Mouse (Mus musculus) neural tube, embryonic 11.5 days (tissue): Measurements from ENCODE around the gene Tnfrsf18. TPM values are rescaled to one million over a fixed set of nuclear protein-coding genes. Genes with fewer than 3 reads are reported as not detected.

Source experiments
- ATAC-seq: fragments of 200-750 bp; cut with Nextera tagmentation; 2 replicates; pipeline ENCODE4 v1.8.0; 2017; ENCODE audit warnings: moderate number of reproducible peaks, mild to moderate bottlenecking, moderate TSS enrichment, moderate library complexity; ENCODE audit not compliant: insufficient read depth, low FRiP score, low TSS enrichment
- DNase-seq: peaks from one replicate; pipeline ENCODE4 v3.0.0-alpha.2; 2015; ENCODE audit warnings: low spot score
- H3K27ac ChIP-seq: fragments of 300-500 bp; sonication (generic); 2 replicates; pipeline ENCODE4 v1.5.1; 2014; ENCODE audit warnings: low read depth, mild to moderate bottlenecking, low read length
- H3K27me3 ChIP-seq: fragments of 300-500 bp; sonication (generic); 2 replicates; pipeline ENCODE4 v1.6.1; 2014; ENCODE audit warnings: mild to moderate bottlenecking, low read length, mixed read lengths; ENCODE audit not compliant: control insufficient read depth, insufficient read depth
- H3K36me3 ChIP-seq: fragments of 300-500 bp; sonication (generic); 2 replicates; pipeline ENCODE4 v1.6.1; 2014; ENCODE audit warnings: mild to moderate bottlenecking, low read length, moderate library complexity, mixed read lengths; ENCODE audit not compliant: control insufficient read depth, insufficient read depth
- H3K4me1 ChIP-seq: fragments of 300-500 bp; sonication (generic); 2 replicates; pipeline ENCODE4 v1.6.1; 2014; ENCODE audit warnings: low read length, mixed read lengths; ENCODE audit not compliant: control insufficient read depth, insufficient read depth
- H3K4me2 ChIP-seq: fragments of 300-500 bp; sonication (generic); 2 replicates; pipeline ENCODE4 v1.6.1; 2014; ENCODE audit warnings: low read depth, mild to moderate bottlenecking, moderate library complexity
- H3K4me3 ChIP-seq: fragments of 300-500 bp; sonication (generic); 2 replicates; pipeline ENCODE4 v1.5.1; 2014; ENCODE audit warnings: low read depth, low read length
- H3K9ac ChIP-seq: fragments of 300-500 bp; sonication (generic); 2 replicates; pipeline ENCODE4 v1.6.1; 2014; ENCODE audit warnings: mild to moderate bottlenecking, low read length
- H3K9me3 ChIP-seq: fragments of 300-500 bp; sonication (generic); 2 replicates; pipeline ENCODE4 v1.6.1; 2016; ENCODE audit warnings: low read length; ENCODE audit not compliant: control insufficient read depth
- WGBS: fragments of 180-500 bp; shearing (Covaris S2); extraction: QIAGEN DNeasy Blood & Tissue Kit; methylation state at CpG from one replicate; pipeline ENCODE4 v1.1.7; 2014; 5-methylcytosine and 5-hydroxymethylcytosine counted together
- polyA plus RNA-seq: library from polyadenylated mRNA; unstranded; fragments of >200 nt; fragmentation: Nextera tagmentation; extraction: Ambion mirVana; gene quantifications from 2 replicates; pipeline ENCODE4 v1.2.1, GENCODE M21; 2014

The Tnfrsf18 gene
- polyA plus RNA-seq, 1 experiment from 2014 or later, result 0.62 TPM

- ATAC-seq (no peak), DNase-seq (no peak)
- no peaks in the 10 kb centered on the region for H3K4me1 ChIP-seq
- 72% methylated on average over 5 of the region's 5 CpGs for WGBS
- H3K27ac ChIP-seq, result no peak overlapping the region
- H3K27me3 ChIP-seq, result no peaks in the 10 kb centered on the region
- H3K4me3 ChIP-seq, result no peak overlapping the region
- H3K9me3 ChIP-seq, result no peaks in the 10 kb centered on the region
- no peaks in the 10 kb centered on the region for H3K36me3 ChIP-seq
- H3K4me2 ChIP-seq, result no peak overlapping the region
- no peak overlapping the region for H3K9ac ChIP-seq
Measured at GRCm38 (mm10) chr4:156044754-156045153, 18.8 kb downstream of the Tnfrsf18 start.

GRCm38 (mm10) chr4:156049779-156050178 is 23.8 kb downstream of the Tnfrsf18 start:
- Histone ChIP-seq H3K9ac (no peak overlapping the region), H3K27me3 (no peaks in the 10 kb centered on the region), H3K4me2 (no peak overlapping the region), H3K4me3 (no peak overlapping the region), H3K9me3 (no peaks in the 10 kb centered on the region), H3K4me1 (no peaks in the 10 kb centered on the region), H3K27ac (no peak overlapping the region), H3K36me3 (no peaks in the 10 kb centered on the region)
- 85% methylated on average over 3 of the region's 3 CpGs for WGBS
- no peak for DNase-seq
- no peak for ATAC-seq

GRCm38 (mm10) chr4:156050391-156050980 is 24.5 kb downstream of the Tnfrsf18 start:
- Histone ChIP-seq H3K27me3 (no peaks in the 10 kb centered on the region), H3K9me3 (no peaks in the 10 kb centered on the region), H3K36me3 (no peaks in the 10 kb centered on the region), H3K4me3 (no peak overlapping the region), H3K4me1 (no peaks in the 10 kb centered on the region), H3K27ac (no peak overlapping the region), H3K9ac (no peak overlapping the region), H3K4me2 (no peak overlapping the region)
- 79% methylated on average over 6 of the region's 6 CpGs for WGBS
- DNase-seq (no peak), ATAC-seq (no peak)

- 86% methylated on average over 4 of the region's 4 CpGs for WGBS
- H3K4me3 ChIP-seq, result no peak overlapping the region
- ATAC-seq, result no peak
Measured at GRCm38 (mm10) chr4:156053113-156053512, 27.1 kb downstream of the Tnfrsf18 start.

GRCm38 (mm10) chr4:156054130-156054529 is 28.2 kb downstream of the Tnfrsf18 start:
- Histone ChIP-seq H3K36me3 (no peaks in the 10 kb centered on the region), H3K4me3 (no peak overlapping the region), H3K4me2 (no peak overlapping the region), H3K27me3 (no peaks in the 10 kb centered on the region), H3K27ac (no peak overlapping the region), H3K4me1 (no peaks in the 10 kb centered on the region), H3K9ac (no peak overlapping the region), H3K9me3 (no peaks in the 10 kb centered on the region)
- DNase-seq (no peak), ATAC-seq (no peak)
- 82% methylated on average over 4 of the region's 4 CpGs for WGBS

More at GRCm38 (mm10) chr4:156053113-156053512, 27.1 kb downstream of the Tnfrsf18 start:
- Histone ChIP-seq H3K27ac (no peak overlapping the region), H3K9ac (no peak overlapping the region), H3K9me3 (no peaks in the 10 kb centered on the region), H3K4me1 (no peaks in the 10 kb centered on the region), H3K27me3 (no peaks in the 10 kb centered on the region), H3K36me3 (no peaks in the 10 kb centered on the region), H3K4me2 (no peak overlapping the region)
- no peak for DNase-seq

GRCm38 (mm10) chr4:156054606-156055005 is 28.6 kb downstream of the Tnfrsf18 start:
- H3K9ac ChIP-seq, result no peak overlapping the region
- ATAC-seq (no peak), DNase-seq (no peak)
- H3K4me2 ChIP-seq, result no peak overlapping the region
- H3K4me3 ChIP-seq, result no peak overlapping the region
- H3K36me3 ChIP-seq, result no peaks in the 10 kb centered on the region
- no peak overlapping the region for H3K27ac ChIP-seq
- no peaks in the 10 kb centered on the region for H3K27me3 ChIP-seq
- 92% methylated on average over 6 of the region's 6 CpGs for WGBS
- H3K4me1 ChIP-seq, result no peaks in the 10 kb centered on the region
- H3K9me3 ChIP-seq, result no peaks in the 10 kb centered on the region

GRCm38 (mm10) chr4:156055173-156055572 is 29.2 kb downstream of the Tnfrsf18 start:
- Histone ChIP-seq H3K36me3 (no peaks in the 10 kb centered on the region), H3K4me2 (no peak overlapping the region), H3K27me3 (no peaks in the 10 kb centered on the region), H3K27ac (no peak overlapping the region), H3K9me3 (no peaks in the 10 kb centered on the region), H3K4me3 (no peak overlapping the region), H3K9ac (no peak overlapping the region), H3K4me1 (no peaks in the 10 kb centered on the region)
- 91% methylated on average over 5 of the region's 5 CpGs for WGBS
- DNase-seq (no peak), ATAC-seq (no peak)

- H3K27me3 ChIP-seq, result no peaks in the 10 kb centered on the region
- no peak overlapping the region for H3K9ac ChIP-seq
- no peak overlapping the region for H3K4me3 ChIP-seq
- no peaks in the 10 kb centered on the region for H3K36me3 ChIP-seq
- WGBS, result 75% methylated on average over 10 of the region's 10 CpGs
- no peak overlapping the region for H3K4me2 ChIP-seq
- H3K27ac ChIP-seq, result no peak overlapping the region
- H3K4me1 ChIP-seq, result no peaks in the 10 kb centered on the region
- DNase-seq (no peak), ATAC-seq (no peak)
- H3K9me3 ChIP-seq, result no peaks in the 10 kb centered on the region
Measured at GRCm38 (mm10) chr4:156057702-156058101, 31.7 kb downstream of the Tnfrsf18 start.

- H3K27me3 ChIP-seq, result no peaks in the 10 kb centered on the region
- H3K4me3 ChIP-seq, result no peak overlapping the region
- 71% methylated on average over 9 of the region's 9 CpGs for WGBS
- no peaks in the 10 kb centered on the region for H3K9me3 ChIP-seq
- H3K4me2 ChIP-seq, result no peak overlapping the region
- H3K27ac ChIP-seq, result no peak overlapping the region
- H3K9ac ChIP-seq, result no peak overlapping the region
- ATAC-seq (no peak), DNase-seq (no peak)
- H3K36me3 ChIP-seq, result no peaks in the 10 kb centered on the region
- H3K4me1 ChIP-seq, result no peaks in the 10 kb centered on the region
Measured at GRCm38 (mm10) chr4:156058826-156059225, 32.9 kb downstream of the Tnfrsf18 start.
